Mouse (Mus musculus): ENCODE measurements around the gene Syce2.

Syce2 gene

DNA sequence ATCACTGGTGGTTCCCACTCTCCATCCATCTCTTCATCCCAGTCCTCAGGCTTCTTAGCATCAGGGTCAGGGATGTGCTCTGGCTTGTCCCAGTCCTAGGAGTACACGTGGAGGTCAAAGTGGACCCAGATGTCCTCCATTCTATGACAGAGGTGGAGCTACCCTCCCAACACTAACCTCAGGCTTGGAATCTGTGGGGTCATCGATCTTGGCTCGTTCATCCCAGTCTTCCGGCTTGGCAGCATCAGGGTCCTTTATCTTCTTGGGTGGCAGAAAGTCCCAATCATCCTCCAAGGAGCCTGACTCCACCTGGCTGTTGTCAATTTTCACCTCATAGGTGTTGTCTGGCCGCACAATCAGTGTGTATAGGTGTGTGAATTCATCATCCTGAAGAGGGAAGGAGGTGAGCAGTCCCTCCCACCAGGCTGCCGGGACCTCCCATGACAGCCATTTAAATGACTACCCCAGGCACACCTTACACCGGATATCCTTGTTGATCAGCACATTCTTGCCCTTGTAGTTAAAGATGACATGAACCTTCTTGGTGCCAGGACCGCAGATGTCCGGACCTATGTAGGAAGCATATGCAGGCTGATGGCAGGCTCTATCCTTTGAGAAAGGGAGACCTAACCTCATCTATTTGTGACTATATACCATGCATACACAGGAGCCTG is 27.4 kb upstream of the Syce2 start:
- no peak for DNase-seq (ENCODE audit: extremely low spot score, low spot score)

- peak; percentile 41 for DNase-seq (ENCODE audit: extremely low spot score, low spot score)
Observed at GRCm38 (mm10) chr8:84845355-84846093, 26.4 kb upstream of the Syce2 start.

- DNase-seq (ENCODE audit: extremely low spot score, low spot score): no peak
Observed at GRCm38 (mm10) chr8:84846094-84846721, 25.7 kb upstream of the Syce2 start.

DNA sequence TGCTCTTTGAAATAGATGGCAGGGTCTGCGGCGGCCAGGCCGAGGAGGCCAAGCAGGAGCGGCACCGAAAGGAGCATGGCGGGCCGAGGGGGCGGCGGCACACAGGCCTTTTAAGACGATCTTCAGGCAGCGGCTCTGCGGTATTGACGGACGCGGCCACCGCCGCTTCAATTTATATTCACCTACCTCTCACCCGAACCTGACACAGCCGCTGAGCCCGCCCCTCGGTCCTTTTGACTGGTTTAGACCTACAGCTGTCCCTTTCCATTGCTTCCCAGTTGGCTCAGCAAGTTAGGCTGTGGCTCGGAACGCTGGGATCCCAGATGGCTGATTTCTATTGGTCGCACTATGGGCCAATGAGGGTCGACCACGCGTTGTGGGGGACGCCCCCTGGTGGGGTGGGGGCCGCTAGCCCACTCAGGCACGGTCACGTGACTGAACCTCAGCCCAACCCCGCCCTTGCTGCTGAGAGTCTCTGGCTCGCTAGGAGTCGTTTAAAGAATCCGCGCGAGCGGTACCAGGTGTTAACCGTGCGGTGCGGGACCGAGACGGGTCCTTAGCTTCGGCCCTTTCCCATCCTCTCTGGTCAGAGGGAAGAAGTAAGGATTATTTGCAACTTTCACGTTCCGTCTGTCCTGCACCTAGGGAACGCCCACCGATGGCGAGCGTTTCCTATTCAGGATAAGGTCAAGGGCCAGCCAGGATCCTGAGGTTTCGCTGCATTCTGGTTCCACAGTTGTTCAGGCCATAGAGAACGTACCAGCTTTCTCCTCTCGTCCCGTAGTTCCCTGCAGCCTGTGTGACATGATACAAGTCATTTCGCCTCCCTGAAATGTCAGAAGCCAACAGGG is 25.0 kb upstream of the Syce2 start, which contains the start of gene Calr:
TSS of gene Calr (minus strand) at position 213 of the 851 bp plus-strand sequence.
- peak; percentile 100 for DNase-seq (ENCODE audit: extremely low spot score, low spot score)

DNA sequence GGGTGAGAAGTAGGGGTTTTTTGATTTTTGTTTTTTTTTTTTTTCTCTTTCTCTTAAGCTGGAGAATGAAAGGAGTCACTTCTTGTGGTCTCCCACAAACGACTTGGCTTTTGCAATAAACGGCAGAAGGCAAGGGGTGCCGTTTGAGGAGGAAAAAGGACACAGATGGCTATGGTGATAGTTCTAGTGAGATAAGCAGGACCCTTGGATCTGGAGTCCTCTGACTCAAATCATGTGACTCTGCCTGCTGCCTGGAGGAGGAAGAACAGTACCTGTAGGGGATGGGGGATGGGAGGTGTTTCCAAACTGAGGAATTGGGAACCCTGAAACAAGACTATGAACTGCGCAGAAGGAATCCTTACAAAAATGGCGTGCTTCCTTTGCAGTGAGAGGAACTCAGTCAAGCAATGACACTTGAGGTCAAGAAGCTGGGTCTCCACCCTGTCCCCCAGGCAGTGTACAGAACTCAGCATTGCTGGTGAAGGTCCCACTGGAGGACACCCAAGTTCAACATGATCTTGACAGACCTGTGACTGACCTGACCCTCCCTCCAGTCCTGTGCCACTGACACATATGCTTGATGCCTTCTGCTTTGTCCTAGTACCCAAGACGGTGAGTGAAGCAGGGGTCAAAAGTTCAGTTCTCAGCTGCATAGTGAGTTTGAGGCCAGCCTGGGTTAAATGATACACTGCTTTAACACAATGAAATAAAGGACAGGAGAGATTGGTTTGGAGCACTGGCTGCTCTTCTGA is 24.1 kb upstream of the Syce2 start:
- DNase-seq (ENCODE audit: extremely low spot score, low spot score): peak; percentile 29

GRCm38 (mm10) chr8:84856434-84856833 is 15.5 kb upstream of the Syce2 start:
- DNase-seq (ENCODE audit: extremely low spot score, low spot score): no peak

DNA sequence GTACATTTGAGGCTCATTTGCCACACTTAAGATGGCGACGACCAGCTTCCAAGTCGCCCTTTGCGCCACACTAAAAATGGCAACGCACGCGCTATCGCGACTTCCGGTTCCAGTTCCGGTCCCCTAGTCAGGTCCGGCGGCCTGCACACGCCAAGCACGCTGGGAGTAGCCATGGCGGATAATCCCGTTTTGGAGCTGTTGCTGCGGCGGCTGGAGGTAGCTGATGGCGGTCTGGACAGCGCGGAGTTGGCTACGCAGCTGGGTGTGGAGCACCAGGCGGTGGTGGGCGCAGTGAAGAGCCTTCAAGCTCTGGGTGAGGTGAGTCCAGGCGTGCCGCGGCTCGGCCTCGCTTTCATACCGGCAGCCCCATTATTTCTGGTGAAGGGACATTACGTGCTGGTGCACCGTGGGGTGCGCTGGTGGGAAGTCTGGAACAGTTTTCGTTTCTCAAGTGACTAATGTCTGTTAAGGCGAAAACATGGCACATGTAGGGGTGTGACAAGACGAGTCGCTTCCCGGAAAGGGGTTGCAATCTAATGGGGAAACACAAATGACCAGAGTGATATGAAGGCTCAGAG is 15.0 kb upstream of the Syce2 start, which contains the start of gene Farsa:
TSS of gene Farsa (plus strand) at position 126 of the 578 bp plus-strand sequence.
- peak; percentile 95 for DNase-seq (ENCODE audit: extremely low spot score, low spot score)

DNA sequence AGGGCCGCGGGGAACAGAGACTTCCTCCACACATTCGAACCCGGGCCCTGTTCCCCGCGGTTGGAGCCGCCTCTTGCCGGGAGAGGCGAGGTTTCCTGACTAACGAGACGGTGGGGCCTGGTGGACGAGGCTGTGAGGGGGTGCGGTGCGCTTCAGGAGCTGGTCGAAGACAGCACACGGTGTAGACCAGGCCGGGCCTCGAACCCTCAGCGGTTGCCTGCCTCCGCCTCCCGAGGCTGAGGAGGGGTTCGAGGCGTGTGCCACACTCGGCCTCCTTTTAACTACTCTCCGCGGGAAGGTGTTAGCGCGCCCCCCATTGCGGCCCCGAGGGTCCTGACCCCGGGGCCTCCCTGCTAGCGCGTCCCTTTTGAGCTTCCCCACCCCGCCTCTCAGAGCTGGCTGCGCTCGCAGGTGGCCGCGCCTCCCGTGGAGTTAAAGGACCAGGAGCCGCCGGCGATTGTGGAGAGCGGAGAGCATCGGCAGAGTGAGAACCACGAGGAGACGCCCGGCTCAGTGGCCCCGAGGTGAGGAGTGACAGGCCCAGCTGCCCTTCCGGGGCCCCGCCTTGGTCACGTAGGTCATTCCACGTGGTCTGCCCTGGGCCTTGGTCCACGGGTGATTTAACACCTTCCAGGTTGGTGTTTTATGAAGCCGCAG is 526 bp downstream of the Syce2 start:
- no peak for DNase-seq (ENCODE audit: extremely low spot score, low spot score)

- DNase-seq (ENCODE audit: extremely low spot score, low spot score): no peak
Observed at GRCm38 (mm10) chr8:84873016-84873415, 1.1 kb downstream of the Syce2 start.

GRCm38 (mm10) chr8:84874339-84874738 is 2.4 kb downstream of the Syce2 start:
- DNase-seq (ENCODE audit: extremely low spot score, low spot score): no peak

DNA sequence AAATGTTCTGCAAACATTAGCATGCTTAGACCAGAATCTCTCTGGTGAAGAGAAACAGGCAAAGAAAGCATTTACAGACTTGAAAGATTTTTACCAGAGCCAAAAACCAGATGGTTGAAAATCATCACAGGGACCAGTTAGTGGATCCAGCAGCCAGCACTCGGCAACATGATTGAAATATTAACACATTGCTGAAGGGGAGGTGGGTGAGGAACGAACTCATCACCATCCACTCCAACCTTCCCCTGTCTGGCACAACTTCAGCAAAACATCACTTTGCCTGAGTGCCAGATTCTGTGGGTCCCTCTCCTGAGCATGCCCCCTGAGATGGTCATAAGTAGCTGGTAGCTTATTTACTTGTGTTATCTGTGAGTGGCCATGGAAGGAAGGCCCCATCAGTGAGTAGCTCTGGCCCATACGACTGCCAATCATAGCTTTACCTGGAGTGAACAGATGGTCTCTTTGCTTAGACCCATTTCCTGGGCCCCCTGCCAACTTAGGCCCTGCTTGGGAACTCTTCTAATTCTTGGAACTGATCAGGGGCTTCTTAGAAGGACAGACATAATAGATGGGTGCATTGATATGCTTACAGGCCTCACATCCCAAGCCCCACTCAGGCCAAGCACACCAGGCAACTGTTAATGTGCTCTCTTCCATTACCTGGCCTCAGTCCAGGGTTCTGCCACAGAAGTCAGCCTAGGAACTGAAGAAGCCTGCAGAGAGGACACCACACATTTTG is 5.6 kb downstream of the Syce2 start:
- DNase-seq (ENCODE audit: extremely low spot score, low spot score): no peak

DNA sequence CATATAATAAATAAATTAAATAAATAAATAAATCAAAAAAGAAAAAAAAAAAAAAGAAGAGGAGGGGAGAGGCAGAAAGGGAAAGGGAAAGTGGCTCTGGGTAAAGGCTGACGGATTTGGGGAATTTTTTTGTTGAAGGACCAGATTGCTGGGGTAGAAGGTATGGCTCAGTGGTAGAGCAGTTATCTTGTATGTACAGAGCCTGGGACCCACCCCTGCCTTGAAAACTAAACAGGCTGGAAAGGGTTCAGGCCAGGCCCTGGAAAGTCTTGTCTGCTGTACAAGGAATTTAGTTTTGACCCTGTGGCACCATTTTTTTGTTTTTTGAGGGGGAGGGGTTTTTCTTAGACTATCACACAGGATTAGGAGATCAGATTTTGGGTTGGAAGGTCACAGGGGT is 7.0 kb downstream of the Syce2 start:
- no peak for DNase-seq (ENCODE audit: extremely low spot score, low spot score)

GRCm38 (mm10) chr8:84884728-84885127 is 12.8 kb downstream of the Syce2 start:
- DNase-seq (ENCODE audit: extremely low spot score, low spot score): no peak

DNA sequence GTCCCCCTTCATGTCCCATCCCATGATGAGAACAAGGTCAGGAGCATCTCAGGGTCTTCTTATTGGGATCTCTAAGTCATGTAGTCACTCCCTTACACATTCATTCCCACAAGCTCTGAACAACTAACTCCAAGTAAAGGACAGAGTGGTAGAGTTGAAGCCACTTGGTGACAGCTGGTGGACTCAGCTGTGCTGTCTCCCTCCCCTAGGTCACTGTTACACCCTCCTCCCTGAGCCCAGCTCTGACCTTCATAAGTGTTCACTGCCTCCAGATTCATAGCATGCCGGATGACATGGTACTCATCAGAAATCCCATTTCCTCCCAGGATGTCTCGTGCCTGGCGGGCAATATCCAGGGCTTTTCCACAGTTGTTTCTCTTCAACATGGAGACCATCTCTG is 16.4 kb downstream of the Syce2 start:
- no peak for DNase-seq (ENCODE audit: extremely low spot score, low spot score)

- no peak for DNase-seq (ENCODE audit: extremely low spot score, low spot score)
Observed at GRCm38 (mm10) chr8:84889141-84889540, 17.2 kb downstream of the Syce2 start.

GRCm38 (mm10) chr8:84892993-84893708 is 21.2 kb downstream of the Syce2 start:
- DNase-seq (ENCODE audit: extremely low spot score, low spot score): no peak

DNA sequence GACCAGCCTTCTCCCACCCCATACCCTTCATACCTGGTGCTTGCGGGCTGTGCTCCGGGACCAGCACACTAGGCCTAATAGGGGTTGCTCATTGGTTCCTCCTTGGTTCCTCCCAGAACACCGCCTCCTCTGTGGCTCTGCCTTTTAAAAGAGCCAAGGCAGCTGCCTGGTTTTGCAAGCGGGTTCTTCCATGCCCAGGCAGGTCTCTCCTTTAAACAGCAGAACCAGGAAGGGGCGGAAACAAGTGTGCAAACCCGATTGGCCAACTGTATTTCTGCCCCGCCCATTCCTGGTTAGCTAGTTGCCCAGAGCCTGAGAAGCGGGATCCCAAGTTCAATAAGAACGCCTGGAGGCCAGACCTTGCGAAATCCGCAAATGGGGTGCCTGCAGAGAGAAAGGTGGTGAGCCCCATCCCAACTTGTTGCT is 21.8 kb downstream of the Syce2 start, which contains the start of gene Gcdh:
TSS of gene Gcdh (minus strand) at position 213 of the 426 bp plus-strand sequence.
- DNase-seq (ENCODE audit: extremely low spot score, low spot score): peak; percentile 82

DNA sequence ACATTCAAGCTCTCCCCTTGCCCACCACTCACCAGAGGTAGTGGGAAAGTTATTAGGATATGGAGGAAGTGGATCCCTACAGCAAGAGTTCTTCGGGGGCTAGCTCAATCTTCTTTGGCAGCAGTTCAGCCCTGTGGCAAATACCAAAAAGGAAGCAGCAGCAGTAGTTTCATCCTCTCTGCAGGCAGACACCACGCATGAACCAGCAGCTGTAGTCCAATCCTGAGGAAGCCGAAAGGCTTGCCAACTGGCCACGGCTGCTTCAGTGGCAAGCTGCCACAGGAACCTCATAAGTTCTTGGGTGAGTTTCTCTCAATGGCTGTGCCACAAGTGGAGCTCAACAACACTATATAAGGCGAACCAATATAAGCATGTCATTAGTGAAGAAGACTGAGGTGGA is 24.1 kb downstream of the Syce2 start:
- DNase-seq (ENCODE audit: extremely low spot score, low spot score): no peak
